Mouse (Mus musculus) liver, postnatal 0 days (tissue): ENCODE data around the gene Nfix. TPM values are rescaled to one million over a fixed set of nuclear protein-coding genes. Genes with fewer than 3 reads are reported as not detected.

Experiments
- ATAC-seq: fragments of 200-750 bp; cut with Nextera tagmentation; 2 replicates; pipeline ENCODE4 v1.8.0; 2017; ENCODE audit warnings: mild to moderate bottlenecking, moderate library complexity
- DNase-seq: peaks from one replicate; pipeline ENCODE4 v3.0.0-alpha.2; 2016
- H3K27ac ChIP-seq: fragments of 300-500 bp; sonication (generic); 2 replicates; pipeline ENCODE4 v1.5.1; 2014; ENCODE audit warnings: antibody characterized with exemption, moderate library complexity, mild to moderate bottlenecking, low read depth
- H3K27me3 ChIP-seq: fragments of 300-500 bp; sonication (generic); 2 replicates; pipeline ENCODE4 v1.6.1; 2014; ENCODE audit warnings: low read length, control low read depth, mixed read lengths; ENCODE audit not compliant: insufficient read depth
- H3K36me3 ChIP-seq: fragments of 300-500 bp; sonication (generic); replicated peaks from 2 replicates; pipeline ENCODE4 v1.6.1; 2014; ENCODE audit warnings: mild to moderate bottlenecking, control low read depth, low read length, moderate library complexity, mixed read lengths; ENCODE audit not compliant: insufficient read depth
- H3K4me1 ChIP-seq: fragments of 300-500 bp; sonication (generic); 2 replicates; pipeline ENCODE4 v1.6.1; 2014; ENCODE audit warnings: antibody characterized with exemption, mild to moderate bottlenecking, control low read depth; ENCODE audit not compliant: insufficient read depth
- H3K4me2 ChIP-seq: fragments of 300-500 bp; sonication (generic); 2 replicates; pipeline ENCODE4 v1.6.1; 2014; ENCODE audit warnings: low read depth, mild to moderate bottlenecking, low read length, moderate library complexity, mixed read lengths
- H3K4me3 ChIP-seq: fragments of 300-500 bp; sonication (generic); 2 replicates; pipeline ENCODE4 v1.5.1; 2014; ENCODE audit warnings: low read depth, low read length
- H3K9ac ChIP-seq: fragments of 300-500 bp; sonication (generic); replicated peaks from 2 replicates; pipeline ENCODE4 v1.6.1; 2014; ENCODE audit warnings: mild to moderate bottlenecking, moderate library complexity
- H3K9me3 ChIP-seq: fragments of 300-500 bp; sonication (generic); 2 replicates; pipeline ENCODE4 v1.6.1; 2016; ENCODE audit warnings: mild to moderate bottlenecking, control low read depth, low read length, mixed read lengths
- CTCF ChIP-seq: sonication (generic); IDR thresholded peaks from 2 replicates; pipeline ENCODE4 v1.5.1; 2016; ENCODE audit warnings: antibody characterized with exemption, low read depth
- EP300 ChIP-seq: IDR thresholded peaks from 2 replicates; pipeline ENCODE4 v1.6.1; 2016; ENCODE audit warnings: antibody characterized with exemption, low read depth, mild to moderate bottlenecking
- whole genome bisulfite sequencing: fragments of 180-500 bp; shearing (Covaris S2); extraction: QIAGEN DNeasy Blood & Tissue Kit; methylation state at CpG from one replicate; pipeline ENCODE4 v1.1.7; 2014; ENCODE audit not compliant: insufficient replicate concordance; 5-methylcytosine and 5-hydroxymethylcytosine counted together
- polyA plus RNA-seq: library from polyadenylated mRNA; unstranded; fragments of >200 nt; fragmentation: Nextera tagmentation; extraction: Ambion mirVana; gene quantifications from 2 replicates; pipeline ENCODE4 v1.2.1, GENCODE M21; 2015

Gene Nfix
- polyA plus RNA-seq, 1 experiment from 2014 or later = 4.7 TPM

DNA sequence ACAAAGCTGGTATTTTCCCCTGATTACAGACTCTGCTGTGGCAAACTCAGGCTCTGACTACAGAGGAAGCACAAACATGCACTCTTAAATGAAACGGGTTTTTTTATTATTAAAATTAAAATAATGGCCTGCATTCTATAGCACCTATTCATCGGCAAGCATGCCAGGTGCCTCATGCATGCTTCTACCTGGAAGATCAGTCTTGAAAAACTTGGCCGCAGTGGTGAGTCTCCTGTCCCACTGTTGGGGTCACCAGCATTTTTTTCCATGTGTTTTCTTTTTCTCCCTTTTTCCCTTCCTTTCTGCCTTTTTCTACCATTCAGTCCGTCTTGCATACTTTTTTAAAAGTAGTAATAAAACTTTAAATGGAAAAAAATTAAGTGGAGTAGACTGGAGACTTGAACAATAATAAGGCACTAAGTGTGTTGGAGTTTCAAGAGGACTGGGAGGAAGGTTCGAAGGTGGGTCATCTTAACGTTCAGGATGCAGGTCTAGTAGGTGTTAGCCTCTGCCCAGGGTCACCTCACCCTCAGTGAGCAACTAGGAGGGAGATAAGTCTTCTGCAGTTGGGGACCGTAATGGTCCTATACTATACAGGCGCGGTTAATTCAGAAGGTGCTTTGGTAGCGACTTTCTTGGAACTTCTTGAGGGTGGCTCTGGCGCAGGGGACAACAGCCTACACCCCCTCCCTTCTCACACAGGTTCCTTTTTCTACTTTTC, 16.8 kb downstream of the Nfix start:
- ATAC-seq (no peak), DNase-seq (no peak)
- Histone ChIP-seq H3K27ac (no peak overlapping the region), H3K4me2 (no peak overlapping the region), H3K9ac (no peak overlapping the region), H3K9me3 (no peaks in the 10 kb centered on the region), H3K4me1 (0 out of 2 replicates have a peak, but pooled peaks cover 2% of the 10 kb centered on the region), H3K27me3 (peaks cover 95% of the 10 kb centered on the region), H3K36me3 (no peaks in the 10 kb centered on the region), H3K4me3 (no peak overlapping the region)
- TF ChIP-seq CTCF = no peak
- 15% methylated on average over 11 of the region's 11 CpGs for WGBS

DNA sequence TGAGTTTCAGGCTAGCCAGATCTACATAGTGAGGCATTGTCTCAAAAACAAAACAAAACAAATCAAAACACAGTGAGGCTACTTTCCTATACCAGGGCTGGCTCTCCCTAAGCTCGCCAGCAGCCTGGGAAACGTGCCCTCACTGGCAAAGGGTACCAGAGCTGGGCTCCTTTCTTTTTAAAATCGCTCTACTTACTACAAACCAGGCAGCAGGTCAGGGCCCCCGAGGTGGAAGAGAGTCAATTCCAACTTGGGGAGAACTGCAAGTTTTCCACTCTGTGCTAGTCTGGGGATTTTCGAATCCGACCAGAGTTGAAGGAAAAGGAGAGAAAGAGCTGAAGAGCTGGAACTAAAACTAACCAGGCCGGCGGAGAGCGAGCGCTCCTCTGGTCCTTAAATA, 17.5 kb downstream of the Nfix start:
- no peak for TF ChIP-seq CTCF
- H3K36me3 ChIP-seq = no peaks in the 10 kb centered on the region
- peaks cover 90% of the 10 kb centered on the region for H3K27me3 ChIP-seq
- DNase-seq (no peak), ATAC-seq (no peak)
- H3K4me3 ChIP-seq = no peak overlapping the region
- no peak overlapping the region for H3K9ac ChIP-seq
- H3K9me3 ChIP-seq = no peaks in the 10 kb centered on the region
- WGBS = 33% methylated on average over 10 of the region's 10 CpGs
- H3K27ac ChIP-seq = no peak overlapping the region
- no peak overlapping the region for H3K4me2 ChIP-seq
- H3K4me1 ChIP-seq = 0 out of 2 replicates have a peak, but pooled peaks cover 2% of the 10 kb centered on the region

DNA sequence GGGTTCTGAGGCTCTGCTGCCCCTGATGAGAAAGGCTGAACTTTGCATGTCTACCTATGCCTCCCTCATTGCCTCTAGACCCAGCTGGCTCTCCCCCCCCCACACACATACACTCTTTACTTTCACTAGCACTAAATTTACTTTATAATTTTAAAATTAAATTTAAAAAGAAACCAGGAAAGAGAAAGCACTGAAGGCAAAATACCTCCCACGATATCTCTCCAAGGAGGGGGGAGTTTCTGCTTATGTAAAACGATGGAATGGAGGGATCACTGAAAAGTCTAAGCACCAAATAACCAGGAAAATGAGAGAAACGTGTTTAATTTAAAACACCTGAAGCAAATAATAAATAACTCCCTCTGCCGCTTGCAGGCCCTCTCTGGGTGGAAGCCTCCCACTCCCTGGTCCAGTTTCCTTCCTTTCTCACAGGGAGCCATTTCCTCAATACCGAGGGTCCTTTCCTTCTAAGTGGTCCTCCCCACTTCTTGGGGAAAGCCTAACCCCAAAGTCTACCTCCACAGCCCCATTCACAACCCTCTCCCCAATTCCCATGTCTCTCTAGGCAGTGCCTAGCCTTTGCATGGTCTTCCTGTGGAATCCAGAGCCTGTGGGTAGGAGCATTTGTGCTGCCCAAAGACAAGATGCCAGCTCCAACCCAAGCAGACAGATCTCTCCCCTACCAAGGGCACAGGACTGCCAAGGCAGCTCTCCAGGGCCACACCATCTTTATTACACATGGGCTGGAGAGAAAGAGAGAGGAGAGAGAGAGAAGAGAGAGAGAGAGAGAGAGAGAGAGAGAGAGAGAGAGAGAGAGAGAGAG, 18.2 kb downstream of the Nfix start:
- 0 out of 2 replicates have a peak, but pooled peaks cover 2% of the 10 kb centered on the region for H3K4me1 ChIP-seq
- H3K9me3 ChIP-seq = no peaks in the 10 kb centered on the region
- no peak overlapping the region for H3K9ac ChIP-seq
- 36% methylated on average over 5 of the region's 5 CpGs for WGBS
- no peak overlapping the region for H3K4me3 ChIP-seq
- no peak overlapping the region for H3K4me2 ChIP-seq
- no peak for ATAC-seq
- DNase-seq = no peak
- no peak overlapping the region for H3K27ac ChIP-seq
- TF ChIP-seq CTCF (no peak), EP300 (no peak)
- H3K27me3 ChIP-seq = peaks cover 84% of the 10 kb centered on the region
- no peaks in the 10 kb centered on the region for H3K36me3 ChIP-seq

DNA sequence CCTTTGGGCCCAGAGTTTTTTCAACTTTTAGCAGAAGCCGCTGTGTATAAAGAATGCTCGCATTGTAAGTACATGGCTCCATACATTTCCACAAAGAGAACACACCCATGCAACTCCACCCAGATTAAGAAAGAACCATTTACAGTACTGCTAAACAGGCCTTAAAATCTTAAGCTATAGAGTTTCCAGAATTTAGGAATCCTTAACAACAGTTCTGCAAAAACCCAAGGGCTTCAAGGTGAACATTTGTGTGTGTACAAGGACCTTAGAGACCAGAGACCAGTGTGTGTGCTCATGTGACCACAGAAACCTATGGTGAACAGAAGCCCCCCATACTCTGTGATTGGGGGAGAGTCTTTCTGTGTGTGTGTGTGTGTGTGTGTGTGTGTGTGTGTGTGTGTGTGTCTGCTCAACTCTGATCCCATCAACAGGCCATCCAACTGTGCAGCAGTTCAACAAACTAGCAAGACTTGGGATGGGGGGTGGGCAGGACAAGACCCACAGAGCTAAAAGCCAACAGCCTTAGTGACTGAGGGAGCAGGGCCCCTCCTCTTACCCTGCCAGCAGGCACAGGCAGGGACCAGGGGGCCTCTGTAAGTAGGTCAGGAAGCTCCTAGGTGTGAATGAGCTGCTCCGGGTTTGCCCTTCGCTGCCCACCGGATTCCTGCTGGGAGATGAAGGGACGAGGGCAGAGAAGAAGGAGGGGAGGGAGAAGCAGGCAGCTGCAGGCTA, 19.0 kb downstream of the Nfix start:
- WGBS = 68% methylated on average over 6 of the region's 6 CpGs
- no peak overlapping the region for H3K4me3 ChIP-seq
- H3K36me3 ChIP-seq = no peaks in the 10 kb centered on the region
- TF ChIP-seq CTCF (no peak), EP300 (no peak)
- DNase-seq = no peak
- H3K4me2 ChIP-seq = no peak overlapping the region
- H3K27me3 ChIP-seq = peaks cover 82% of the 10 kb centered on the region
- H3K27ac ChIP-seq = no peak overlapping the region
- no peak overlapping the region for H3K9ac ChIP-seq
- H3K4me1 ChIP-seq = 0 out of 2 replicates have a peak, but pooled peaks cover under 1% of the 10 kb centered on the region
- no peaks in the 10 kb centered on the region for H3K9me3 ChIP-seq
- ATAC-seq = no peak

DNA sequence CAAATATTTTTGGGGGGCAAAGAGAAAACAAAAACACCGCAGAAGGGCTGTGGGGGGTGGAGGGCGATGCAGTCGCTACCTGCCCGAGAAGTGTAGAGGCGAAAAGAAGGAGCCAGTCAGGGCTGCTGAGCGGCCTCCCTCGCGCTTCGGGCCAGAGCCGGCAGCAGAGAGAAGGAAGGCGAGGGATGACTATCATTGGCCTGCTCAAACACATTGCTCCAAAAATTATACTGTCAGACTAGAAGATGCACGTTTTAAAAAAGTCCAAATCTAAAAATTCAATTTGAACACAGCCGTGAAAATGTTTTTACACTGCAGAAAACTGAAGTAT, 20.0 kb downstream of the Nfix start:
- Histone ChIP-seq H3K4me1 (peaks cover under 1% of the 10 kb centered on the region; the same call in 1 of the 2 replicates), H3K36me3 (no peaks in the 10 kb centered on the region), H3K4me2 (no peak overlapping the region), H3K4me3 (no peak overlapping the region), H3K9ac (no peak overlapping the region), H3K27ac (no peak overlapping the region), H3K27me3 (peaks cover 82% of the 10 kb centered on the region), H3K9me3 (no peaks in the 10 kb centered on the region)
- TF ChIP-seq EP300 = no peak
- no peak for TF ChIP-seq CTCF
- DNase-seq (no peak), ATAC-seq (no peak)
- 33% methylated on average over 13 of the region's 13 CpGs for WGBS
